Mouse (Mus musculus) C2C12 (cell line): ENCODE measurements around the gene Mcemp1.

Experiments used
- CEBPB ChIP-seq: IDR thresholded peaks from one replicate; pipeline ENCODE4 v1.6.1; 2011; ENCODE audit warnings: low read depth, mild to moderate bottlenecking, control low read depth, moderate library complexity
- CTCF ChIP-seq: IDR thresholded peaks from one replicate; pipeline ENCODE4 v1.5.1; 2011; ENCODE audit not compliant: control insufficient read depth, insufficient read depth, insufficient read length
- MAX ChIP-seq: IDR thresholded peaks from one replicate; pipeline ENCODE4 v1.6.1; 2011; ENCODE audit warnings: mild to moderate bottlenecking, control low read depth
- MYOD1 ChIP-seq: IDR thresholded peaks from one replicate; pipeline ENCODE4 v1.6.1; 2011; ENCODE audit warnings: low read depth; ENCODE audit not compliant: control insufficient read depth, insufficient read length
- USF1 ChIP-seq: IDR thresholded peaks from one replicate; pipeline ENCODE4 v1.6.1; 2011; ENCODE audit warnings: low read depth, mild to moderate bottlenecking, control low read depth, moderate library complexity

DNA sequence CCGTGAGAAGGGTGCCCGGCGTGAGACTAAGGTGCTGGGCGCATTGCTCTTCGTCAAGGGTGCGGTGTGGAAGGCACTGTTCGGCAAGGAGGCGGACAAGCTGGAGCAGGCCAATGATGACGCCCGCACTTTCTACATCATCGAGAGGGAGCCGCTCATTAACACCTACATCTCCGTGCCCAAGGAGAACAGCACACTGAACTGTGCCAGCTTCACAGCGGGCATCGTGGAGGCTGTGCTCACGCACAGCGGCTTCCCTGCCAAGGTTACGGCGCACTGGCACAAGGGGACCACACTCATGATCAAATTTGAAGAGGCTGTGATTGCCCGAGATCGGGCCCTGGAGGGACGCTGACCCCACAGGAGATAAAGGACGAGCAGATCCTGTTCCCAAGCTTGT, 13.7 kb downstream of the Mcemp1 start:
- no peak for TF ChIP-seq CTCF
- TF ChIP-seq CEBPB = no peak
- TF ChIP-seq USF1 = no peak
- no peak for TF ChIP-seq MAX
- no peak for TF ChIP-seq MYOD1
